In the genomic region with DNA sequence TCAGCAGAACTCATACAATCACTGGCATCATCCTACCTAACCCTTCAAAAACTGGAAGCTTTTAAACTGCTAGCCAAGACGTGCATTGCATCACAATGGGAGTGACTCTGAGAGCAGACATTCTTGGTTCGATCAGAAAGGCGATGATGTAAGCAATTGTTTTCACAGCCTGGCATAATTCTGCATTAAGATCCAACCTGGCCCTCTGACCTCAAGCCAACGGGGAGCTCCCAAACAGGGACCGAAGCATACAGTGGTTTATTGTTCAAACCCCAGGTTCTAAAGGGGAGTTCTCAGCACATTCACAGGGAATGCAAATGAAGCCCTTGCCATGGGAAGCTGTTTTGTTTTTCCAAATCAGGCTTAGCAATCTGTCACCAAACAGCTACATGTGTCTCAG, we compare ENCODE assay signal across 14 mouse cellular contexts.
DNase-seq lines count a peak whose midpoint lies in the region; ATAC-seq and TF ChIP-seq lines count a peak whose summit lies in the region.
"Had no signal": no experiment of that assay in that cellular context is flagged by ENCODE, and none has a peak within 500 bp of the region (broad histone marks: within the 10 kb centered on the region; RNA-seq: fewer than 3 reads in every experiment).

No protein-coding gene starts in this region.

- no peaks in the 10 kb centered on the region for H3K36me3 ChIP-seq in forebrain, embryonic 14.5 days (ENCODE audit: control insufficient read depth, insufficient read depth, low read length)
- no peaks in the 10 kb centered on the region for H3K36me3 ChIP-seq in neural tube, embryonic 15.5 days
- no peaks in the 10 kb centered on the region for H3K36me3 ChIP-seq in lung, postnatal 0 days (ENCODE audit: insufficient read depth, low read length)
- H3K36me3 ChIP-seq: limb, embryonic 15.5 days had no signal

- peak overlapping the region; percentile 12 for H3K4me2 ChIP-seq in forebrain, embryonic 14.5 days (ENCODE audit: low read length)
- no peak overlapping the region for H3K4me2 ChIP-seq in neural tube, embryonic 15.5 days
- no peak overlapping the region for H3K4me2 ChIP-seq in lung, postnatal 0 days (replicated peaks; ENCODE audit: low read depth, low read length)
- H3K4me2 ChIP-seq: limb, embryonic 15.5 days had no signal

- H3K27me3 ChIP-seq in forebrain, embryonic 14.5 days (replicated peaks; ENCODE audit: control insufficient read depth, insufficient read depth, low read length): no peaks in the 10 kb centered on the region
- H3K27me3 ChIP-seq in neural tube, embryonic 15.5 days (replicated peaks): no peaks in the 10 kb centered on the region
- no peaks in the 10 kb centered on the region for H3K27me3 ChIP-seq in lung, postnatal 0 days (replicated peaks; ENCODE audit: insufficient read depth, low read length)
- H3K27me3 ChIP-seq: limb, embryonic 15.5 days had no signal

- TF ChIP-seq CTCF in layer of hippocampus, adult 2 months (conservative IDR thresholded peaks at IDR 0.05): no peak
- TF ChIP-seq CTCF in lung, postnatal 0 days (IDR thresholded peaks at IDR 0.05): no peak

- no peak for DNase-seq in layer of hippocampus, adult 2 months (ENCODE audit: low spot score in 2 of 2)
- DNase-seq in layer of hippocampus, adult 9-11 months: no peak
- DNase-seq in forebrain, embryonic 14.5 days (ENCODE audit: low spot score): peak; percentile 81
- peak; percentile 76 for DNase-seq in mesoderm, embryonic 11.5 days (ENCODE audit: low read depth, low spot score)
- DNase-seq in lung, postnatal 0 days (ENCODE audit: low spot score): no peak
- DNase-seq in kidney, postnatal 14 days: no peak
- DNase-seq in natural killer cell, adult 2 months (ENCODE audit: low spot score in 2 of 2): no peak
- DNase-seq: cerebellum, postnatal 14 days; heart, adult 11 months; kidney, adult 9 months; right cerebral cortex, postnatal 14 days; thymus, postnatal 36 days had no signal

- ATAC-seq in forebrain, embryonic 14.5 days: peak; percentile 74
- ATAC-seq in neural tube, embryonic 15.5 days (ENCODE audit: low FRiP score): no peak
- no peak for ATAC-seq in lung, postnatal 0 days

- H3K9ac ChIP-seq in forebrain, embryonic 14.5 days (ENCODE audit: low read length): no peak overlapping the region
- no peak overlapping the region for H3K9ac ChIP-seq in neural tube, embryonic 15.5 days (replicated peaks)
- no peak overlapping the region for H3K9ac ChIP-seq in lung, postnatal 0 days (replicated peaks; ENCODE audit: low read depth)
- H3K9ac ChIP-seq: limb, embryonic 15.5 days had no signal

- H3K9me3 ChIP-seq in forebrain, embryonic 14.5 days (replicated peaks; ENCODE audit: control insufficient read depth, low read length): no peaks in the 10 kb centered on the region
- H3K9me3 ChIP-seq in neural tube, embryonic 15.5 days (replicated peaks): no peaks in the 10 kb centered on the region
- no peaks in the 10 kb centered on the region for H3K9me3 ChIP-seq in lung, postnatal 0 days (ENCODE audit: low read length)
- H3K9me3 ChIP-seq: limb, embryonic 15.5 days had no signal

- H3K4me3 ChIP-seq in layer of hippocampus, adult 2 months: no peak overlapping the region
- no peak overlapping the region for H3K4me3 ChIP-seq in forebrain, embryonic 14.5 days (ENCODE audit: low read depth, low read length)
- H3K4me3 ChIP-seq in neural tube, embryonic 15.5 days (replicated peaks): no peak overlapping the region
- H3K4me3 ChIP-seq in lung, postnatal 0 days (ENCODE audit: low read depth, low read length): no peak overlapping the region
- H3K4me3 ChIP-seq: limb, embryonic 15.5 days had no signal

- H3K27ac ChIP-seq in layer of hippocampus, adult 2 months: peak overlapping the region; percentile 49; the same call in 1 of the 2 replicates
- peak overlapping the region; percentile 40; the same call in 1 of the 2 replicates for H3K27ac ChIP-seq in forebrain, embryonic 14.5 days (ENCODE audit: low read depth, low read length)
- peak overlapping the region; percentile 49; the same call in 1 of the 2 replicates for H3K27ac ChIP-seq in neural tube, embryonic 15.5 days (replicated peaks)
- H3K27ac ChIP-seq in lung, postnatal 0 days (ENCODE audit: low read length): no peak overlapping the region
- H3K27ac ChIP-seq: limb, embryonic 15.5 days had no signal

- H3K4me1 ChIP-seq in forebrain, embryonic 14.5 days (ENCODE audit: control insufficient read depth, insufficient read depth, low read length): peaks cover 37% of the 10 kb centered on the region
- peaks cover 48% of the 10 kb centered on the region for H3K4me1 ChIP-seq in neural tube, embryonic 15.5 days
- no peaks in the 10 kb centered on the region for H3K4me1 ChIP-seq in lung, postnatal 0 days (ENCODE audit: insufficient read depth, low read depth, low read length)

- WGBS in forebrain, embryonic 14.5 days: 2% methylated on average over 5 of the region's 5 CpGs
- WGBS in neural tube, embryonic 15.5 days: 6% methylated on average over 5 of the region's 5 CpGs
- WGBS in lung, postnatal 0 days: 38% methylated on average over 5 of the region's 5 CpGs

- TF ChIP-seq EP300 in lung, postnatal 0 days (IDR thresholded peaks at IDR 0.05): no peak

Comparison
In these comparisons a context has a peak if more than half of its experiments do, and no peak if none do; other contexts are left out.
1. DNase-seq: peak in forebrain, embryonic 14.5 days (single experiment) and mesoderm, embryonic 11.5 days (single experiment); none in layer of hippocampus, adult 2 months (0 of 2), layer of hippocampus, adult 9-11 months (single experiment), lung, postnatal 0 days (single experiment), kidney, postnatal 14 days (single experiment) and natural killer cell, adult 2 months (0 of 2).